Mouse (Mus musculus): Measurements from ENCODE around the gene Vsir.

Gene Vsir

GRCm38 (mm10) chr10:60381142-60381925 is 34.7 kb downstream of the Vsir start:
- DNase-seq (ENCODE audit: low read depth, low spot score), result no peak

GRCm38 (mm10) chr10:60388332-60388731 is 41.7 kb downstream of the Vsir start:
- DNase-seq (ENCODE audit: low read depth, low spot score), result no peak

- DNase-seq (ENCODE audit: low read depth, low spot score), result no peak
Measured at GRCm38 (mm10) chr10:60389447-60389865, 42.8 kb downstream of the Vsir start.

- no peak for DNase-seq (ENCODE audit: low read depth, low spot score)
Measured at GRCm38 (mm10) chr10:60390177-60390903, 43.7 kb downstream of the Vsir start.

GRCm38 (mm10) chr10:60390904-60391420 is 44.3 kb downstream of the Vsir start:
- no peak for DNase-seq (ENCODE audit: low read depth, low spot score)

GRCm38 (mm10) chr10:60391661-60392060 is 45.0 kb downstream of the Vsir start:
- DNase-seq (ENCODE audit: low read depth, low spot score), result no peak

- no peak for DNase-seq (ENCODE audit: low read depth, low spot score)
Measured at GRCm38 (mm10) chr10:60394936-60395335, 48.3 kb downstream of the Vsir start.

GRCm38 (mm10) chr10:60395605-60396004 is 49.0 kb downstream of the Vsir start:
- no peak for DNase-seq (ENCODE audit: low read depth, low spot score)

GRCm38 (mm10) chr10:60398051-60398814 is 51.6 kb downstream of the Vsir start:
- DNase-seq (ENCODE audit: low read depth, low spot score), result no peak

GRCm38 (mm10) chr10:60399449-60399848 is 52.8 kb downstream of the Vsir start, which contains the start of gene Gm17455:
Gene Gm17455 (plus strand): TSS chr10:60399726.
- DNase-seq (ENCODE audit: low read depth, low spot score), result no peak

GRCm38 (mm10) chr10:60400507-60401295 is 54.0 kb downstream of the Vsir start:
- no peak for DNase-seq (ENCODE audit: low read depth, low spot score)

GRCm38 (mm10) chr10:60405460-60406177 is 59.0 kb downstream of the Vsir start:
- peak; percentile 24 for DNase-seq (ENCODE audit: low read depth, low spot score)

GRCm38 (mm10) chr10:60407831-60408230 is 61.2 kb downstream of the Vsir start:
- no peak for DNase-seq (ENCODE audit: low read depth, low spot score)

GRCm38 (mm10) chr10:60411794-60412193 is 65.1 kb downstream of the Vsir start:
- DNase-seq (ENCODE audit: low read depth, low spot score), result no peak

- DNase-seq (ENCODE audit: low read depth, low spot score), result no peak
Measured at GRCm38 (mm10) chr10:60413756-60414155, 67.1 kb downstream of the Vsir start.

- DNase-seq (ENCODE audit: low read depth, low spot score), result no peak
Measured at GRCm38 (mm10) chr10:60417041-60417440, 70.4 kb downstream of the Vsir start.

GRCm38 (mm10) chr10:60418137-60418536 is 71.5 kb downstream of the Vsir start:
- no peak for DNase-seq (ENCODE audit: low read depth, low spot score)

- no peak for DNase-seq (ENCODE audit: low read depth, low spot score)
Measured at GRCm38 (mm10) chr10:60419624-60420023, 73.0 kb downstream of the Vsir start.
